Mouse (Mus musculus) effector memory CD4-positive, alpha-beta T cell, adult 7 months (primary cell): ENCODE measurements around the gene Rab39. TPM values are rescaled to one million over a fixed set of nuclear protein-coding genes. Genes with fewer than 3 reads are reported as not detected.

ENCODE experiments used
- polyA plus RNA-seq: library from polyadenylated mRNA; unstranded; fragments of 100-300 nt; shearing (Covaris generic); gene quantifications from one replicate; pipeline ENCODE4 v1.2.1, GENCODE M21; 2017

Gene Rab39
- polyA plus RNA-seq: not detected

GRCm38 (mm10) chr9:53705992-53706696, at the start of gene Rab39:
Gene Rab39, minus strand, starts transcription at chr9:53706232.

GRCm38 (mm10) chr9:53669680-53670219, 36.3 kb downstream of the Rab39 start, which contains the start of gene Cul5:
Gene Cul5, minus strand, starts transcription at chr9:53670014.

Other genes starting within 250 kb of the Rab39 start
- 15.1 TPM for gene Atm, start 169.5 kb downstream of the Rab39 start, polyA plus RNA-seq
- gene Npat, start 169.2 kb downstream of the Rab39 start, polyA plus RNA-seq: 16.1 TPM
- 44.5 TPM for gene Acat1, start 95.8 kb downstream of the Rab39 start, polyA plus RNA-seq
- gene Cul5, start 36.2 kb downstream of the Rab39 start, polyA plus RNA-seq: 23.3 TPM
- 13.3 TPM for gene Slc35f2, start 65.3 kb upstream of the Rab39 start, polyA plus RNA-seq
- gene Sln, start 143.9 kb upstream of the Rab39 start, polyA plus RNA-seq: not detected